Mouse (Mus musculus): ENCODE data around the gene Ap4s1.

DNA sequence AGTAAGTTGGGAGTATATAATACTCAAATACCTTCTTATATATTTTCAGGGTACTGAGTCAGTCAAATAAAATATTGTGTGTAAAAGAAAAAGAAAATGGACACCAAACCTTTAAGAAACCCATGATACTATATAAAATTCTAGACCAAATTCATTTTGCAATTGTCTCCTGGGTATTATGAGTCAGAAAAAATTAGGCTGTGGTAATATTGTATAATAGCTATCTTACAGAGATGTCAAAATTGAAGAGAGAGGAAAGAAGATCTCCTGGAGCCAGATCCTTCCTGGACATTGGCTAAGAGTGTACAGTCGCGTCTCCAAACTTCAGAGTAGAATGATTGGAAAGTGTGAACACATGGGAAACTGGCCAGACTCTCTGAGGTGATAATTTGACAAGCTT lies 5.3 kb downstream of the Ap4s1 start:
- TF ChIP-seq CTCF (IDR thresholded peaks at IDR 0.05; ENCODE audit: low read depth) (no peak), EP300 (IDR thresholded peaks at IDR 0.05; ENCODE audit: low read depth) (no peak)

All from liver, embryonic 14.5 days (tissue).